Mouse (Mus musculus): ENCODE data around the gene Lin54. TPM values are rescaled to one million over a fixed set of nuclear protein-coding genes. Genes with fewer than 3 reads are reported as not detected.

The Lin54 gene
- total RNA-seq, 2 experiments from 2014 or later = 8.0 to 10.7 TPM

GRCm38 (mm10) chr5:100424252-100424651, 76.2 kb downstream of the Lin54 start:
- no peak for DNase-seq (ENCODE audit: low spot score in 2 of 2)

- no peak for DNase-seq (ENCODE audit: low spot score in 2 of 2)
Observed at GRCm38 (mm10) chr5:100423626-100424025, 76.8 kb downstream of the Lin54 start.

- no peak for DNase-seq (ENCODE audit: low spot score in 2 of 2)
Observed at GRCm38 (mm10) chr5:100418861-100419260, 81.6 kb downstream of the Lin54 start.

- no peak for DNase-seq (ENCODE audit: low spot score in 2 of 2)
Observed at GRCm38 (mm10) chr5:100418077-100418476, 82.4 kb downstream of the Lin54 start.

GRCm38 (mm10) chr5:100415761-100416590, 84.5 kb downstream of the Lin54 start, which contains the start of gene Sec31a:
TSS of gene Sec31a (minus strand) at chr5:100416234.
- peak; percentile 98 for DNase-seq (ENCODE audit: low spot score in 2 of 2)

- DNase-seq (ENCODE audit: low spot score in 2 of 2) = no peak
Observed at GRCm38 (mm10) chr5:100414474-100415196, 85.8 kb downstream of the Lin54 start.

- DNase-seq (ENCODE audit: low spot score in 2 of 2) = no peak
Observed at GRCm38 (mm10) chr5:100412886-100413285, 87.6 kb downstream of the Lin54 start.

GRCm38 (mm10) chr5:100410281-100410680, 90.2 kb downstream of the Lin54 start:
- no peak for DNase-seq (ENCODE audit: low spot score in 2 of 2)

GRCm38 (mm10) chr5:100408485-100408884, 92.0 kb downstream of the Lin54 start:
- no peak for DNase-seq (ENCODE audit: low spot score in 2 of 2)

GRCm38 (mm10) chr5:100396753-100397152, 103.7 kb downstream of the Lin54 start:
- no peak for DNase-seq (ENCODE audit: low spot score in 2 of 2)

GRCm38 (mm10) chr5:100393681-100394080, 106.8 kb downstream of the Lin54 start:
- DNase-seq (ENCODE audit: low spot score in 2 of 2) = no peak

- peak in 1 of 2 experiments; percentile 20 for DNase-seq (ENCODE audit: low spot score in 2 of 2)
Observed at GRCm38 (mm10) chr5:100392436-100392955, 107.9 kb downstream of the Lin54 start.

Small RNA genes lying within 50 kb of the gene (microRNA-seq; reads per million reads assigned to microRNA genes)
- 0 reads per million in 2 experiments for gene Gm23222 (ENCODE audit: borderline number of aligned reads in 2 of 2)

Other genes starting within 250 kb of the Lin54 start
- 100 to 1,000 TPM; 157 to 164 TPM for gene Sec31a, start 84.4 kb downstream of the Lin54 start, total RNA-seq (2021)
- 10 to 100 TPM; 70.5 to 71.4 TPM for gene Cops4, start 17.7 kb upstream of the Lin54 start, total RNA-seq (2021)
- 1 to 10 TPM; 6.5 to 7.1 TPM for gene Plac8, start 71.6 kb upstream of the Lin54 start, total RNA-seq (2021)
- 10 to 100 TPM; 69.5 to 71.5 TPM for gene Coq2, start 174.5 kb upstream of the Lin54 start, total RNA-seq (2021)
- gene Hpse, start 219.1 kb upstream of the Lin54 start, total RNA-seq (2021) = 1 to 10 TPM in 1 of 2 experiments, under 1 TPM in 1; 0.66 to 1.5 TPM

Measured in adrenal gland, adult 18-20 months (tissue).